Mouse (Mus musculus): ENCODE measurements around the gene Aatf. TPM values are rescaled to one million over a fixed set of nuclear protein-coding genes. Genes with fewer than 3 reads are reported as not detected.

Aatf gene
- polyA plus RNA-seq, 1 experiment, result 4.7 TPM

- no peak for TF ChIP-seq POLR2A (IDR thresholded peaks at IDR 0.05; ENCODE audit: low read depth, low read length)
- TF ChIP-seq CTCF (IDR thresholded peaks at IDR 0.05; ENCODE audit: extremely low read depth, insufficient read length, insufficient replicate concordance, low read depth, low read length), result no peak
- WGBS, result under 1% methylated on average over 64 of the region's 64 CpGs
- Histone ChIP-seq H3K27me3 (ENCODE audit: control insufficient read depth, insufficient read depth, low read length) (peaks cover 96% of the 10 kb centered on the region), H3K4me3 (ENCODE audit: low read depth, low read length) (peak within 1 kb of the TSS; percentile 49), H3K36me3 (ENCODE audit: control insufficient read depth, insufficient read depth, low read length) (no peaks in the 10 kb centered on the region), H3K27ac (ENCODE audit: insufficient read depth, low read depth, low read length) (no peak within 1 kb of the TSS), H3K4me1 (ENCODE audit: control insufficient read depth, insufficient read depth, insufficient read length, low read length) (peaks cover 14% of the 10 kb centered on the region)
Measured at GRCm38 (mm10) chr11:84525421-84526274, 12.3 kb upstream of the Aatf start, which contains the start of gene Lhx1. TSS of gene Lhx1 (minus strand) at chr11:84525535.

- WGBS, result 2% methylated on average over 48 of the region's 48 CpGs
- TF ChIP-seq POLR2A (IDR thresholded peaks at IDR 0.05; ENCODE audit: low read depth, low read length) (no peak), CTCF (IDR thresholded peaks at IDR 0.05; ENCODE audit: extremely low read depth, insufficient read length, insufficient replicate concordance, low read depth, low read length) (no peak)
- peaks cover 14% of the 10 kb centered on the region for H3K4me1 ChIP-seq (ENCODE audit: control insufficient read depth, insufficient read depth, insufficient read length, low read length)
- peaks cover 96% of the 10 kb centered on the region for H3K27me3 ChIP-seq (ENCODE audit: control insufficient read depth, insufficient read depth, low read length)
- peak overlapping the region; percentile 49 for H3K4me3 ChIP-seq (ENCODE audit: low read depth, low read length)
- H3K27ac ChIP-seq (ENCODE audit: insufficient read depth, low read depth, low read length), result no peak overlapping the region
- H3K36me3 ChIP-seq (ENCODE audit: control insufficient read depth, insufficient read depth, low read length), result no peaks in the 10 kb centered on the region
Measured at GRCm38 (mm10) chr11:84524511-84525270, 11.4 kb upstream of the Aatf start.

- H3K27me3 ChIP-seq (ENCODE audit: control insufficient read depth, insufficient read depth, low read length), result peaks cover 95% of the 10 kb centered on the region
- peaks cover 14% of the 10 kb centered on the region for H3K4me1 ChIP-seq (ENCODE audit: control insufficient read depth, insufficient read depth, insufficient read length, low read length)
- H3K4me3 ChIP-seq (ENCODE audit: low read depth, low read length), result peak overlapping the region; percentile 3
- no peak for TF ChIP-seq CTCF (IDR thresholded peaks at IDR 0.05; ENCODE audit: extremely low read depth, insufficient read length, insufficient replicate concordance, low read depth, low read length)
- no peak for TF ChIP-seq POLR2A (IDR thresholded peaks at IDR 0.05; ENCODE audit: low read depth, low read length)
- no peaks in the 10 kb centered on the region for H3K36me3 ChIP-seq (ENCODE audit: control insufficient read depth, insufficient read depth, low read length)
- H3K27ac ChIP-seq (ENCODE audit: insufficient read depth, low read depth, low read length), result no peak overlapping the region
- 3% methylated on average over 35 of the region's 35 CpGs for WGBS
Measured at GRCm38 (mm10) chr11:84523841-84524510, 10.7 kb upstream of the Aatf start.

DNA sequence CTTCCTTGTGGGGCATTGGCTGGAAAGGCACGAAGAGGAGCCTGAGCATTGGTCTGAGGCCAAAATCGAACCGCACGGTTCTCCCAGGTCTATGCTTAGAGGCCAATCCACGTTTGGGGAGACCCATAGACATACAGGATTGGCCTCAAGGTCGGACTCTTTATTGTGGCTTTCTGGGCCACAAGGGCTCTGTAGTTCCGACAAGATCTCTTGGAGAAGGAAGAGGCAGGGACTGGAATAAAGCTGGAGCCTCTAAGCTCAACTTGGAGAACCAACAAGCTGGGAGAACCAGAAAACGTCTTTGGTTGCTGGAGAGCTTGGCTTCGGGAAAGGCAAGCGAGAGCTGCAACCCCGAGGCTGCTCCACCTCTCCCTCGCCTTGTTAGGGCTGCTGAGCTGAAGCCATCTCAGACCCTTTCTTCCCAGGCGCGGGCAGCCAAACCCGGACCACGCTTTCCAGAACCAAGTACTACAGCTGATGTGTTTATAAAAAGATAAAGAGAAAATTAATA lies 10.1 kb upstream of the Aatf start:
- TF ChIP-seq CTCF (IDR thresholded peaks at IDR 0.05; ENCODE audit: extremely low read depth, insufficient read length, insufficient replicate concordance, low read depth, low read length) (no peak), POLR2A (IDR thresholded peaks at IDR 0.05; ENCODE audit: low read depth, low read length) (no peak)
- H3K36me3 ChIP-seq (ENCODE audit: control insufficient read depth, insufficient read depth, low read length), result no peaks in the 10 kb centered on the region
- H3K4me1 ChIP-seq (ENCODE audit: control insufficient read depth, insufficient read depth, insufficient read length, low read length), result peaks cover 14% of the 10 kb centered on the region
- H3K27ac ChIP-seq (ENCODE audit: insufficient read depth, low read depth, low read length), result no peak overlapping the region
- 9% methylated on average over 16 of the region's 16 CpGs for WGBS
- peaks cover 91% of the 10 kb centered on the region for H3K27me3 ChIP-seq (ENCODE audit: control insufficient read depth, insufficient read depth, low read length)
- no peak overlapping the region; the same call in 1 of the 2 replicates for H3K4me3 ChIP-seq (ENCODE audit: low read depth, low read length)

DNA sequence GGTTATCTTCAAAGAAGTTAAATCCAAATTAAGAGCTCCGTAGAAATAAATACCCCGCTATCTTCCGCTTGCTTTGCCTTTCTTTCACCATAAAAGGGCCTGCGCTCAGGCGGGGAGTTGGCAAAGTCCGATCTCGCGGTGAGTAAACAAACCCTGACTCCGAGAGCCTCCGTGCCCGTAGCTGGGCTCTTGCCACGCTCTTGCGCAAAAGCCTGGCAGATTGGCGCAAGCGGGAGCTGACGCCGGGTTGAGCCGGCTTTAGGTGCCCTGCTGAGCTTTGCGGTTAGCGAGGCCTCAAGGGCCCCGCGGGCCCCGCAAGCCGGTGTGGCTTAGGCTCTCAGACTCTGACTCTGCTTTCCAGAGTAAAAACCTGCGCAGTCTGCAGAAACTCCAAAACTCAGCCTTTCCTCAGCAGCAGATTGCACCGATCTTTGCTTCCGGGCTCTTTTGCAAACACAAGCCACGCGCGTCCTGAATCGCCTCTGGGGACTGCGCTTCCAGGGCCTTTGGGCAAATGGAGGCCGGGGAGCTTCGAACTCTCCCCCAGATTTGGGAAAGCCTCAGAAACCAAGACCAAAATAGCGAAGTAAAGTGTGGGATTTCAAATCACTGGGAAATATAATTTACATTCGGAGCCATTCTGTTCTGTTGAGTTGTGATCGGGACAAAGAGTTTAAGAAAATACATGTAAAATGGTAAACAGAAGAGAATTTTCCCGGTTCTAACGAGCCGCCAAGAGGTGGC lies 9.4 kb upstream of the Aatf start:
- no peak for TF ChIP-seq CTCF (IDR thresholded peaks at IDR 0.05; ENCODE audit: extremely low read depth, insufficient read length, insufficient replicate concordance, low read depth, low read length)
- no peak for TF ChIP-seq POLR2A (IDR thresholded peaks at IDR 0.05; ENCODE audit: low read depth, low read length)
- Histone ChIP-seq H3K27me3 (ENCODE audit: control insufficient read depth, insufficient read depth, low read length) (peaks cover 87% of the 10 kb centered on the region), H3K4me1 (ENCODE audit: control insufficient read depth, insufficient read depth, insufficient read length, low read length) (peaks cover 14% of the 10 kb centered on the region), H3K4me3 (ENCODE audit: low read depth, low read length) (peak overlapping the region; percentile 51), H3K27ac (ENCODE audit: insufficient read depth, low read depth, low read length) (no peak overlapping the region), H3K36me3 (ENCODE audit: control insufficient read depth, insufficient read depth, low read length) (no peaks in the 10 kb centered on the region)
- 2% methylated on average over 40 of the region's 40 CpGs for WGBS

- peaks cover 78% of the 10 kb centered on the region for H3K27me3 ChIP-seq (ENCODE audit: control insufficient read depth, insufficient read depth, low read length)
- H3K4me3 ChIP-seq (ENCODE audit: low read depth, low read length), result no peak overlapping the region
- TF ChIP-seq POLR2A (IDR thresholded peaks at IDR 0.05; ENCODE audit: low read depth, low read length) (no peak), CTCF (IDR thresholded peaks at IDR 0.05; ENCODE audit: extremely low read depth, insufficient read length, insufficient replicate concordance, low read depth, low read length) (no peak)
- no peaks in the 10 kb centered on the region for H3K36me3 ChIP-seq (ENCODE audit: control insufficient read depth, insufficient read depth, low read length)
- H3K27ac ChIP-seq (ENCODE audit: insufficient read depth, low read depth, low read length), result no peak overlapping the region
- H3K4me1 ChIP-seq (ENCODE audit: control insufficient read depth, insufficient read depth, insufficient read length, low read length), result peaks cover 14% of the 10 kb centered on the region
- WGBS, result 22% methylated on average over 24 of the region's 24 CpGs
Measured at GRCm38 (mm10) chr11:84521751-84522299, 8.5 kb upstream of the Aatf start.
